Mouse (Mus musculus) liver, embryonic 15.5 days (tissue): ENCODE results near the gene Plekhg6. TPM values are rescaled to one million over a fixed set of nuclear protein-coding genes. Genes with fewer than 3 reads are reported as not detected.

Source experiments
- ATAC-seq: fragments of 200-750 bp; cut with Nextera tagmentation; 2 replicates; pipeline ENCODE4 v1.8.0; 2017; ENCODE audit warnings: moderate number of reproducible peaks, mild to moderate bottlenecking, moderate library complexity; ENCODE audit not compliant: insufficient read depth
- H3K27ac ChIP-seq: fragments of 300-500 bp; sonication (generic); replicated peaks from 2 replicates; pipeline ENCODE4 v1.5.1; 2015; ENCODE audit warnings: mild to moderate bottlenecking, inconsistent platforms
- H3K27me3 ChIP-seq: fragments of 300-500 bp; sonication (generic); 2 replicates; pipeline ENCODE4 v1.6.1; 2015; ENCODE audit warnings: mild to moderate bottlenecking, inconsistent platforms
- H3K36me3 ChIP-seq: fragments of 300-500 bp; sonication (generic); replicated peaks from 2 replicates; pipeline ENCODE4 v1.6.1; 2015; ENCODE audit warnings: moderate library complexity, mild to moderate bottlenecking, inconsistent platforms
- H3K4me1 ChIP-seq: fragments of 300-500 bp; sonication (generic); replicated peaks from 2 replicates; pipeline ENCODE4 v1.6.1; 2015; ENCODE audit warnings: inconsistent platforms
- H3K4me2 ChIP-seq: fragments of 300-500 bp; sonication (generic); 2 replicates; pipeline ENCODE4 v1.6.1; 2015; ENCODE audit warnings: moderate library complexity, mild to moderate bottlenecking, inconsistent platforms
- H3K4me3 ChIP-seq: fragments of 300-500 bp; sonication (generic); replicated peaks from 2 replicates; pipeline ENCODE4 v1.5.1; 2015; ENCODE audit warnings: mild to moderate bottlenecking, inconsistent platforms
- H3K9ac ChIP-seq: fragments of 300-500 bp; sonication (generic); 2 replicates; pipeline ENCODE4 v1.6.1; 2015; ENCODE audit warnings: moderate library complexity, mild to moderate bottlenecking, inconsistent platforms
- H3K9me3 ChIP-seq: fragments of 300-500 bp; sonication (generic); replicated peaks from 2 replicates; pipeline ENCODE4 v1.6.1; 2016; ENCODE audit warnings: inconsistent platforms
- WGBS: fragments of 180-500 bp; shearing (Covaris S2); methylation state at CpG from one replicate; pipeline ENCODE4 v1.1.7; 2015; ENCODE audit warnings: mixed read lengths; ENCODE audit not compliant: insufficient replicate concordance; 5-methylcytosine and 5-hydroxymethylcytosine counted together
- polyA plus RNA-seq: library from polyadenylated mRNA; unstranded; fragments of >200 nt; fragmentation: Nextera tagmentation; extraction: Ambion mirVana; gene quantifications from 2 replicates; pipeline ENCODE4 v1.2.1, GENCODE M21; 2015

The Plekhg6 gene
- 0.70 and 0.86 TPM in 2 replicates for polyA plus RNA-seq

GRCm38 (mm10) chr6:125380372-125381360 is at the start of gene Plekhg6:
Gene Plekhg6, minus strand, starts transcription at chr6:125380793.
- H3K36me3 ChIP-seq: no peaks in the 10 kb centered on the region
- no peaks in the 10 kb centered on the region for H3K9me3 ChIP-seq
- ATAC-seq: peak; percentile 63
- peaks cover 51% of the 10 kb centered on the region for H3K27me3 ChIP-seq
- H3K9ac ChIP-seq: no peak within 1 kb of the TSS
- peak within 1 kb of the TSS; percentile 54 for H3K4me2 ChIP-seq
- peak within 1 kb of the TSS; percentile 42; the same call in 1 of the 2 replicates for H3K27ac ChIP-seq
- H3K4me3 ChIP-seq: peak within 1 kb of the TSS; percentile 45
- H3K4me1 ChIP-seq: peaks cover 22% of the 10 kb centered on the region
- WGBS: 10% methylated on average over 40 of the region's 40 CpGs

- Histone ChIP-seq H3K4me3 (no peak overlapping the region), H3K4me1 (peaks cover 28% of the 10 kb centered on the region), H3K9me3 (no peaks in the 10 kb centered on the region), H3K36me3 (no peaks in the 10 kb centered on the region), H3K27me3 (no peaks in the 10 kb centered on the region), H3K27ac (no peak overlapping the region), H3K4me2 (no peak overlapping the region), H3K9ac (no peak overlapping the region)
- WGBS: 60% methylated on average over 6 of the region's 6 CpGs
- no peak for ATAC-seq
Observed at GRCm38 (mm10) chr6:125429741-125430140, 49.1 kb upstream of the Plekhg6 start.

- H3K9ac ChIP-seq: peak overlapping the region; percentile 40; the same call in 1 of the 2 replicates
- H3K4me3 ChIP-seq: peak overlapping the region; percentile 53
- H3K27ac ChIP-seq: 0 out of 2 replicates have a peak overlapping the region, but pooled peaks have one; percentile 51
- WGBS: 2% methylated on average over 25 of the region's 25 CpGs
- no peaks in the 10 kb centered on the region for H3K9me3 ChIP-seq
- H3K36me3 ChIP-seq: no peaks in the 10 kb centered on the region
- no peaks in the 10 kb centered on the region for H3K27me3 ChIP-seq
- ATAC-seq: peak; percentile 79
- H3K4me1 ChIP-seq: peaks cover 41% of the 10 kb centered on the region
- peak overlapping the region; percentile 84 for H3K4me2 ChIP-seq
Observed at GRCm38 (mm10) chr6:125426383-125427360, 46.1 kb upstream of the Plekhg6 start.

GRCm38 (mm10) chr6:125425205-125426090 is 44.9 kb upstream of the Plekhg6 start:
- Histone ChIP-seq H3K27me3 (no peaks in the 10 kb centered on the region), H3K9ac (no peak overlapping the region), H3K4me3 (no peak overlapping the region), H3K9me3 (no peaks in the 10 kb centered on the region), H3K36me3 (no peaks in the 10 kb centered on the region), H3K27ac (no peak overlapping the region), H3K4me2 (peak overlapping the region; percentile 13; the same call in 1 of the 2 replicates), H3K4me1 (peaks cover 36% of the 10 kb centered on the region)
- WGBS: 29% methylated on average over 15 of the region's 15 CpGs
- ATAC-seq: no peak

- H3K4me3 ChIP-seq: no peak overlapping the region
- no peak for ATAC-seq
- WGBS: 50% methylated on average over 3 of the region's 3 CpGs
- H3K27ac ChIP-seq: no peak overlapping the region
- H3K9me3 ChIP-seq: no peaks in the 10 kb centered on the region
- H3K27me3 ChIP-seq: no peaks in the 10 kb centered on the region
- no peak overlapping the region for H3K9ac ChIP-seq
- H3K4me1 ChIP-seq: peaks cover 29% of the 10 kb centered on the region
- H3K4me2 ChIP-seq: no peak overlapping the region
- no peaks in the 10 kb centered on the region for H3K36me3 ChIP-seq
Observed at GRCm38 (mm10) chr6:125424156-125424555, 43.6 kb upstream of the Plekhg6 start.

DNA sequence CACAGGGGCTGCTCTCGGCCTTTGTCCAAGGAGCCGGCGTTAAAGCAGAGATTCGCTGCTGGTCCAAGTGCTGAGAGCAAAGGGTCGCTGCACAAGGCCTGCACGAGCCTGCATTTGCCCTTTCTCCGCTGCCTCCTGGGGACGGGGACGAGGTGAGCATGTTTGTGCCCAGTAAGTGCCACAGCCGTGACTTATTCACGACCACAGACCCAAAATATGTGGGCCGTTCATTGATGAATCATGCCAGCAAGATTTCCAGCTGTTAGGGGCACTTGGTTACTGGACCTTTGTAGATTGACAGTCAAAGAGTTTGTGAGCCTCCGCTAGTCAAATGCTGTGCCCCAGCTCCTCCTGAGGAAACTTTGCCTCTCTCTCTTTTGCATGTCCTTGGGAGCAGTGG is 42.9 kb upstream of the Plekhg6 start:
- no peak overlapping the region for H3K9ac ChIP-seq
- H3K9me3 ChIP-seq: no peaks in the 10 kb centered on the region
- no peak for ATAC-seq
- peaks cover 29% of the 10 kb centered on the region for H3K4me1 ChIP-seq
- no peaks in the 10 kb centered on the region for H3K27me3 ChIP-seq
- H3K27ac ChIP-seq: no peak overlapping the region
- no peaks in the 10 kb centered on the region for H3K36me3 ChIP-seq
- no peak overlapping the region for H3K4me3 ChIP-seq
- no peak overlapping the region for H3K4me2 ChIP-seq
- WGBS: 58% methylated on average over 13 of the region's 13 CpGs

- Histone ChIP-seq H3K36me3 (no peaks in the 10 kb centered on the region), H3K27ac (no peak overlapping the region), H3K9ac (no peak overlapping the region), H3K4me2 (peak overlapping the region; percentile 63), H3K4me1 (peaks cover 29% of the 10 kb centered on the region), H3K27me3 (no peaks in the 10 kb centered on the region; the same call in 1 of the 2 replicates), H3K4me3 (no peak overlapping the region), H3K9me3 (no peaks in the 10 kb centered on the region)
- no peak for ATAC-seq
- WGBS: 16% methylated on average over 3 of the region's 3 CpGs
Observed at GRCm38 (mm10) chr6:125423099-125423498, 42.5 kb upstream of the Plekhg6 start.

DNA sequence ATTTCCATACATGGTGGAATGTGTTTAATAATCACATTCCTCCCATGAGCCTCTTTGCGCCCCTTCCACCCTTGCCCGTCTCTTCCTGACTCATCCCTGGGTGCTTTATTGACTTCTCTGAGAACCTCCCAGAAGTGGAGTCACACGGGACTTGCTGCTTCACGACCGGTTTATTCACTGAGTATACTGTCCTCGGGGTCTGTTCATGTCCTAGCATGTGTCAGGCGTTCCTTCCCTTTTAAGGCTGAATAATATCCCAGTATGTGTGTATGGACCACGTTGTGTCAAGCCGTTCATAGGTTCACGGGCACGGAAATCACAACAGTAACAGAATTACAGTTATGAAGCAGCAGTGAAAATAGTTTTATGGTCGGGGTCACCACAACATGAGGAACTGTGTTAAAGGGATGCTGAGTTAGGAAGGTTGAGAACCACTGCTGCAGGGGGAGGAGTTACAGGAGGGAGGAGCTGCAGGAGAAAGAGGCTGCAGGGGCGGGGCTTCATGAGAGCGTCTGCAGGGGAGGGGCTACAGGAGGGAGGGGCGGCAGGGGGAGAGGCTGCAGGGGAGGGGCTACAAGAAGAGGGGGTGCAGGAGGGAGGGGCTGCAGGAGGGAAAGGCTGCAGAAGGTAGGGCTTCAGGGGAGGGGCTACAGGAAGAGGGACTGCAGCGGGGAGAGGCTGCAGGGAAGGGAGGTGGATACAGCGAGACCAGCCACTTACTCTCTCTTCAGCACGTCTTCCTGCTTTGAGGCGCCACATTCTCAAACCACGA is 41.6 kb upstream of the Plekhg6 start:
- H3K4me2 ChIP-seq: peak overlapping the region; percentile 63
- 19% methylated on average over 20 of the region's 20 CpGs for WGBS
- H3K9me3 ChIP-seq: no peaks in the 10 kb centered on the region
- H3K27ac ChIP-seq: no peak overlapping the region
- H3K4me3 ChIP-seq: peak overlapping the region; percentile 31
- no peaks in the 10 kb centered on the region; the same call in 1 of the 2 replicates for H3K27me3 ChIP-seq
- H3K36me3 ChIP-seq: no peaks in the 10 kb centered on the region
- H3K4me1 ChIP-seq: peaks cover 29% of the 10 kb centered on the region
- H3K9ac ChIP-seq: no peak overlapping the region
- ATAC-seq: no peak; the same call in 1 of the 2 replicates

DNA sequence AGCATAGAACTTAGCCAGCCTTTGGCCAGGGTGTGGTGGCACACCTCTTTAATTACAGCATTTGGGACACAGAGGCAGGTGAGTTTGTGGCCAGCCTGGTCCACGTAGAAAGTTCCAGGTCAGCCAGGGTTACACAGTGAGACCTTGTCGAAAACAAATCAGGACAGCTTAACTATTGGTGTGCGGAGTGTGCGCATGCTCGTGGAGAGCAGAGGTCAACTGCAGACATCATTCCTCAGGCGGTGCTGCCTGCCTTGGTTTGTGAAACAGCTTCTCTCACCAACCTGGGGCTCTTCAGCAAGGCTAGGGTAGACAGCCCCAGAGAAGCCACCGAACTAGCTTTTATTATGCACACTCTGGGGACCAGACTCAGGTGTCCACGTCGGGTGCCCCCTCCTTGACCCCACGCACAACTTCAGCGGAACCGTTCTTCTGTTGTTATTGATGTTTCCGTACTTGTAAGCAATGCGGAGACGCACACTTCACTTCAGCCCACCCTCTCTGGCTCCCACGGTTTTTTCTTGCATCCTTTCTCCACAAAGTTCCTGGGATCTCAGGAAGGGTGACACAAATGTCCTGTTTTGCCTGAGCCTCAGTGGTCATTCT is 40.0 kb upstream of the Plekhg6 start:
- no peak overlapping the region for H3K4me2 ChIP-seq
- 0 out of 2 replicates have a peak, but pooled peaks have one; percentile 25 for ATAC-seq
- H3K9me3 ChIP-seq: no peaks in the 10 kb centered on the region
- no peak overlapping the region for H3K4me3 ChIP-seq
- peaks cover 20% of the 10 kb centered on the region for H3K4me1 ChIP-seq
- 65% methylated on average over 16 of the region's 16 CpGs for WGBS
- H3K36me3 ChIP-seq: no peaks in the 10 kb centered on the region
- no peak overlapping the region for H3K9ac ChIP-seq
- no peak overlapping the region for H3K27ac ChIP-seq
- H3K27me3 ChIP-seq: no peaks in the 10 kb centered on the region; the same call in 1 of the 2 replicates
